Mouse (Mus musculus) adrenal gland, adult (tissue): ENCODE results near the gene Simc1.

Source experiments
- DNase-seq, 2 experiments: peaks; one replicate each; pipeline ENCODE4 v3.0.0; 2022 to 2023; ENCODE audit warnings: low spot score in 1 of 2; ENCODE audit not compliant: inconsistent age in 2 of 2

Gene Simc1

GRCm38 (mm10) chr13:54581385-54581784 is 77.8 kb downstream of the Simc1 start:
- DNase-seq, result peak in 1 of 2 experiments; percentile 66

DNA sequence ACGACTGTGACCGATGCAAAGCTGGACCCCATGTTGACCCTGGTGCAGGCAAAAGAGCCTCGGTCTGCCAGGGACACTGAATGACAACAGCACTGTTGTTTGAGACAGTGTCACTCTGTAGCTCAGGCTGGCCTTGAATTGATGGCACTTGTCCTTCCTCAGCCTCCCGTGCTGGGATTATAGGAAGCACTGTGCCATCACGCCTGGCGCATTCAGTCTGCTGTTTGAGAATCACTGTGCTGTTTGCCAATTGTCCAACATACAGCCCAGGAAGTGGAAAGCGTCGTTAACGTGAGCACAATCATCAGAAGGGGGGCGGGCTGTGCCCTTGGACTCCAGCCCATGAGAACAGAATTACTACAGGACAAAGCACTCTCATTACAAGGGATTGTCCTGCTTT is 78.5 kb downstream of the Simc1 start:
- peak; percentile 65 to 88 for DNase-seq

DNA sequence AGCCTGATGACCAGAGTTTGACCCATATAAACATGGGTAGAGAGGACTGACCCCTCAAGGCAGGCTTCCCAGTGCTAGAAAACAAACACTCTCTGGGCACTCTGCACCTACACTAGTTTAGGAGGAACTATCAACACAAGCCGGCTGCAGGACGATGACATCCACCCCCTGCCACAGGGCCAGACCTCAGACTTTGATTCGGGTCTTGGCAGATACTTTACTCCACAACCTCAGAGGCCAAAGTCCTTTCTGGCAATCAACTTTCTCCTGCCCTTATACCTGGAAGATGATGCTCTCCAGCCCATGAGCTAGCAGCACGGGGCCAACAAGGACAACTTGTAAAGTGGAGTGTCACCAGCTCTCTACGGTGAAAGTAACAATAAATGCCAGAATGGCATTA is 79.3 kb downstream of the Simc1 start:
- DNase-seq, result no peak

DNA sequence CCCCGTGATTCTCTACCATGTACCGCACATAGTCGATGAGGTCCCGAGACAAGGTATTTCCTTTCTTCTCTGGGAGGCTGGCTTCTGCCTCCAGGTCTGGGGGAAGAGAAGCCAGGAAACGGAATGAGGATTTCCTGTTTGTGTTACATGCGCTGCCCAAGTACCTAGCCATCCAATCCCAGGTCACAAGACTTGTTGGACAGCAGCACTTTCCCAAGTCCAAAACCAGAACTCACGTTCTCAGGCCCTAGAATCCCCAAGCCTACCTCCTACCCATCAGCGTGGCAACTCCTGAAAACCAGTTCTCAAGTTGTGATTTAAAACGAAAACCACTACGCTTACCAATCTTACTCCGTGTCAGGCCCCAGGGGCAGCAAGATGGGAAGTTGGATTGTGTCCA is 82.3 kb downstream of the Simc1 start:
- DNase-seq, result no peak

DNA sequence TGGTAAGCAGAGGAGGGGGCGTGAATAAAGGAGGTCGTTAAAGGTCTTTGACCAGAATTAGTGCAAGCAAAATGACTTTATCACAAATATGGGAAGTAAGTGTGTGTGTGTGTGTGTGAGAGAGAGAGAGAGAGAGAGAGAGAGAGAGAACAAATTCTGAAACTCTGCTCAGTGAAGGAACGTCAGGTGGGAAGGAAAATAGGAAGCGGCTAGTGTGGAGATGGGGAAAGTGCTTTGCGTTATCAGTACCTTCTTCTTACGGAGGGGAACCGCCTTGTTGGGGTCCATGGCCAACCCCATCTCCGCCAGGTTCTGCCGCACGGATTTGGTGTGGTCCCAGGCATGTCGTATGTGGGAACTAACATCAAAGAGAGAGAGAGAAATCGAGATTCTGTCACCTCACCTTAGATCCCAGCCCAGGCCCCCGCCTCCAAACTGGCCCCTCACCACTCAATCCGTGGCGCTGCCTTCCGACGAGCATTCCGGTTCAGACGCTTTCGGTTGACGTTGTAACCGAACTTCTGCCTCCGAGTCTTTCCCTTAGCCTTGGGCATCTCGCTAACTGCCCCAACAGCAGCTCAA is 85.9 kb downstream of the Simc1 start:
- DNase-seq, result no peak

- peak; percentile 97 to 99 for DNase-seq
These were observed 86.7 kb downstream of the Simc1 start, which contains the start of the genes Nop16 and Higd2a for GRCm38 (mm10) chr13:54589996-54590951. Gene Nop16, minus strand, starts transcription at chr13:54590090. Gene Higd2a, plus strand, starts transcription at chr13:54590207.

DNA sequence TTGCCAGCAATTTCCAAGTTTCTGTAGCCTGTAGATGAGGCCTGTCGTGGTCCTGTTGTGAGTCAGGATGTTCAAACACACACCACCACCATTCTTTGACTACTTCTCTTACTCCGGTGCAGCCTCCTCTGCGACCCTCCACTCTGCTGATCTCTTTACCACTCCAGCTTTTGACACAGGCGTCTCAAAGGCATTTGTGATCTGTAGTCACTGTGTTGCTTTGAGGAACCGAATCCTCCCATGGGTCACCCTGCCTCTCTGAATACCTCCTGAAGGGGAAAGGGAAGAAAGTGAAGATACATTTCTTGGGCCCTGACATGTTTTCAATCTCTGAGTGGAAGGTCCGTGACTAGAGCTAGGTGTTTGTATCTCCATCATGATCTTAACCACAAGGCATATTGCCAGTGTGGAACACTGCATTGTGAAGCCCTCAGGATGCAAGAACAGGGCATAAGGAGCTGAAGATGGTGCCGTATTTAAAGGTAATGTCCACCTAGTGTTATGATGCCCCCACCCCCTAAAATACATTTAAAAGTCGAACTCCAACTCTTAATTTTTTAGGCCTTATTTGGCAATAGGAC is 88.3 kb downstream of the Simc1 start:
- no peak for DNase-seq

- DNase-seq, result no peak
These were observed 90.0 kb downstream of the Simc1 start for GRCm38 (mm10) chr13:54593617-54594016.

- DNase-seq, result no peak
These were observed 92.6 kb downstream of the Simc1 start for GRCm38 (mm10) chr13:54596107-54596690.

DNA sequence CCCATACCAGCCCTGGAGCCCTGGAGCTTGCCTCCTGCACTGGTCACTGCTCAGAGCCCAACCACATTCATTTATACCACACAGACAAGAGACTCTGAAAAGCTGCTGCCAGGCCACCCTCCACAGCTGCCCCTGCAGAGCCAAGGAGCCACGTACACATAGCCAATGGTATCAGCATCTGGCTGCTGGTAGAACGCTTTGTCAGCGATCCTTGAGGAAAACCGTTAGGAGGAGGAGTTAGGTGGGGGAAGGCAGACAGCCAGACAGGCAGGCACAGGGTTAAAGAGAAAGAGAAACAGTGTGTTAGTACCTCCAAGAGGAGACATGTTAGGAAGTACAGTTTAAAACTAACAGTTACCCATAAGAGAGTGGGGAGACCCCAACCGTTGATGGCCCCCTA is 93.3 kb downstream of the Simc1 start:
- no peak for DNase-seq

DNA sequence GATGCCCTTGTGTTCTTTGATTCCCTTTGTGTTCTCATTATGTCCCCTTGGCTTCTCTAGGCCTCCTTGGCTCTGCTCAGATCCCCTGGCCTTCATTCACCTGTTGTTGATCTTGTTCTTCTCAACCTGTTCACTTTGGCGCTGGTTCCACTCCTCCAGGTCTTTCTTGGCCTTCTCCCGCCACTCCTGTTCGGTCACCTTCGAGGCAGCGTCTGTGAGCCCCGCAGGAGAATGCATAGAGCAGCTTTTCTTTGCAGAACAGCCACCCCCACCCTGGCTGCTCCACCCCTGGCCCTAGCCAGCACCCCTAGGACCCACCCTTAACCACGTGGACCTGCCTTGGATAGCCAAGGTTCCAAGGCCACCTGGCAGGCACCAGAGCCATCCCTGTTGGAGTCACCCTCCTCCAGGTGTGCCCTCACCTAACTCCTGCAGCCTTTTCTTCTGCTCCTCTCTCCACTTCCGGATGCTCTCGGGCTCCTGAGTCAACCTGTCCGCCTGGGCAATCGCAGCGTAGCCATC is 95.1 kb downstream of the Simc1 start:
- DNase-seq, result no peak
